In the genomic region with DNA sequence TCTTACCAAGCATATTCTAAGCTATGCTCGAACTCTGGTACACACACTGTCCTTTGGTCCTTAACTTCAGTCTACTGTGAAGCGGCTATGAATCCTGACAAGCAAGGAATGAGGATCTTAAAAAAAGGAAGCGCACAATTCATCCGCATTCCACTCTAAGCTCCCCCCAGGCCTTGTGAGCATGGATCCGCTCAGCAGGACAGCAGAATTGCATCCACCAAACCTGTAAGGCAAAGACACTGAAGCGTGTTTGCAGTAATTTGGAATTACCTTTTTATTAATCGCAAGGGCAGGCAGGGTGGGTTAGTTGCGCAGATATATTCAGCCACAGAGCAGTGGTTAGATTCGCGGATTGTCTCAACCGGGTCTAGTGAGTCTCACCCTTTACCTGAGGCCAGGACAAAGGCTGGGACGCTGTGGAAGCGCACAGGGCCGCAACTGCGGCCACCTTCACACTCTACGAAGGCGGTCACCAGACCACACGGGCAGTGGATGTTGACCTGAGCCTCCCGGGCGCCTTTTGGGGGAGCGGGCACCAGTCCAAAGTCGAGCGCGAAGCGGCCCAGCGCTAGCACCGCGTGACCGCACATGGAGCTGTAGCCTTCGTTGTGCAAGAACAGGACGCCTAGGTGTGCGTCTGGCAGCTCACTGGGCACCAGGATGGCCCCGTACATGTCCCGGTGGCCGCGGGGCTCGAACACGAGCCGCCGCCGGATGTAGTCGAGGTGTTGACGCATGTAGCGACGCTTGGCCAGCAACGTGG, we compare ENCODE assay signal across 8 mouse cellular contexts. TPM values are rescaled to one million over a fixed set of nuclear protein-coding genes. Genes with fewer than 3 reads are reported as not detected.
DNase-seq lines count a peak whose midpoint lies in the region; ATAC-seq lines count a peak whose summit lies in the region.

No protein-coding gene starts in this region.

- H3K27me3 ChIP-seq in hindbrain, embryonic 14.5 days (ENCODE audit: control insufficient read depth, insufficient read depth, low read length), result no peaks in the 10 kb centered on the region
- H3K27me3 ChIP-seq in limb, embryonic 15.5 days, result no peaks in the 10 kb centered on the region
- H3K27me3 ChIP-seq in neural tube, embryonic 13.5 days, result no peaks in the 10 kb centered on the region

- H3K4me2 ChIP-seq in hindbrain, embryonic 14.5 days (replicated peaks), result peak overlapping the region; percentile 80
- H3K4me2 ChIP-seq in limb, embryonic 15.5 days, result peak overlapping the region; percentile 92
- H3K4me2 ChIP-seq in neural tube, embryonic 13.5 days, result peak overlapping the region; percentile 84

- H3K9ac ChIP-seq in hindbrain, embryonic 14.5 days, result peak overlapping the region; percentile 70
- H3K9ac ChIP-seq in limb, embryonic 15.5 days, result peak overlapping the region; percentile 44
- H3K9ac ChIP-seq in neural tube, embryonic 13.5 days, result peak overlapping the region; percentile 81

- H3K4me1 ChIP-seq in hindbrain, embryonic 14.5 days (replicated peaks; ENCODE audit: control insufficient read depth, insufficient read depth, low read length), result peaks cover 33% of the 10 kb centered on the region
- H3K4me1 ChIP-seq in limb, embryonic 15.5 days, result peaks cover 34% of the 10 kb centered on the region
- H3K4me1 ChIP-seq in neural tube, embryonic 13.5 days (replicated peaks), result peaks cover 45% of the 10 kb centered on the region

- no peaks in the 10 kb centered on the region for H3K36me3 ChIP-seq in hindbrain, embryonic 14.5 days (replicated peaks; ENCODE audit: control insufficient read depth, insufficient read depth)
- no peaks in the 10 kb centered on the region for H3K36me3 ChIP-seq in limb, embryonic 15.5 days
- H3K36me3 ChIP-seq in neural tube, embryonic 13.5 days, result no peaks in the 10 kb centered on the region

- WGBS in hindbrain, embryonic 14.5 days, result 5% methylated on average over 43 of the region's 46 CpGs
- 5% methylated on average over 46 of the region's 46 CpGs for WGBS in limb, embryonic 15.5 days
- WGBS in neural tube, embryonic 13.5 days, result 3% methylated on average over 46 of the region's 46 CpGs

- peak; percentile 81 for DNase-seq in adrenal gland, adult 2 months
- no peak for DNase-seq in adrenal gland, adult (ENCODE audit: inconsistent age in 2 of 2, low spot score in 1 of 2)
- DNase-seq in 3134 (ENCODE audit: extremely low read depth, insufficient read length, low spot score), result peak; percentile 87
- DNase-seq in embryo, embryonic 11.5 days (ENCODE audit: low read depth, low spot score), result peak; percentile 27
- peak; percentile 50 for DNase-seq in hindbrain, embryonic 14.5 days (ENCODE audit: low spot score)
- DNase-seq in T-cell, adult 2 months (ENCODE audit: low spot score), result no peak

- peak overlapping the region; percentile 67 for H3K4me3 ChIP-seq in hindbrain, embryonic 14.5 days (replicated peaks; ENCODE audit: low read length)
- peak overlapping the region; percentile 80 for H3K4me3 ChIP-seq in limb, embryonic 15.5 days
- peak overlapping the region; percentile 64 for H3K4me3 ChIP-seq in neural tube, embryonic 13.5 days

- no peaks in the 10 kb centered on the region for H3K9me3 ChIP-seq in hindbrain, embryonic 14.5 days (ENCODE audit: control insufficient read depth, low read length)
- H3K9me3 ChIP-seq in limb, embryonic 15.5 days, result no peaks in the 10 kb centered on the region
- H3K9me3 ChIP-seq in neural tube, embryonic 13.5 days, result no peaks in the 10 kb centered on the region

- peak; percentile 9 for ATAC-seq in hindbrain, embryonic 14.5 days (ENCODE audit: low FRiP score)
- ATAC-seq in limb, embryonic 15.5 days (ENCODE audit: insufficient number of reproducible peaks, low FRiP score, low TSS enrichment, low read depth), result no peak
- ATAC-seq in neural tube, embryonic 13.5 days (ENCODE audit: low read depth), result peak; percentile 13

- H3K27ac ChIP-seq in hindbrain, embryonic 14.5 days, result peak overlapping the region; percentile 83
- H3K27ac ChIP-seq in limb, embryonic 15.5 days, result peak overlapping the region; percentile 82
- H3K27ac ChIP-seq in neural tube, embryonic 13.5 days (replicated peaks), result peak overlapping the region; percentile 90

RNA-seq across cellular contexts. Expression of gene L3hypdh, which starts 0.8 kb away (rescaled TPM):
- 10 to 100 TPM; 15.3 to 18.9 TPM for total RNA-seq in adrenal gland, adult 2 months (2021)
- 103 and 106 TPM in 2 replicates for polyA plus RNA-seq in adrenal gland, adult 2 months (2012; rRNA removed)
- 12.6 and 13.7 TPM in 2 replicates for polyA plus RNA-seq in hindbrain, embryonic 14.5 days (2014; fragmentation: Nextera tagmentation; extraction: Ambion mirVana)
- 19.6 and 19.9 TPM in 2 replicates for polyA plus RNA-seq in limb, embryonic 15.5 days (2015; fragmentation: Nextera tagmentation; extraction: Ambion mirVana)
- 10.0 and 13.8 TPM in 2 replicates for polyA plus RNA-seq in neural tube, embryonic 13.5 days (2015; fragmentation: Nextera tagmentation; extraction: Ambion mirVana)

RNA-seq across cellular contexts. Expression of gene Jkamp, which starts 0.9 kb away (rescaled TPM):
- total RNA-seq in adrenal gland, adult 2 months (2021), result 10 to 100 TPM; 48.0 to 49.0 TPM
- 92.1 and 92.2 TPM in 2 replicates for polyA plus RNA-seq in adrenal gland, adult 2 months (2012; rRNA removed)
- polyA plus RNA-seq in hindbrain, embryonic 14.5 days (2014; fragmentation: Nextera tagmentation; extraction: Ambion mirVana), result 86.6 and 101 TPM in 2 replicates
- polyA plus RNA-seq in limb, embryonic 15.5 days (2015; fragmentation: Nextera tagmentation; extraction: Ambion mirVana), result 74.5 and 74.7 TPM in 2 replicates
- 140 and 160 TPM in 2 replicates for polyA plus RNA-seq in neural tube, embryonic 13.5 days (2015; fragmentation: Nextera tagmentation; extraction: Ambion mirVana)

RNA-seq across cellular contexts. Expression of gene Gpr135, which starts 13.5 kb away (rescaled TPM):
- 1 to 10 TPM; 2.6 to 2.7 TPM for total RNA-seq in adrenal gland, adult 2 months (2021)
- polyA plus RNA-seq in adrenal gland, adult 2 months (2012; rRNA removed), result 14.1 and 16.2 TPM in 2 replicates
- polyA plus RNA-seq in hindbrain, embryonic 14.5 days (2014; fragmentation: Nextera tagmentation; extraction: Ambion mirVana), result 7.3 and 9.4 TPM in 2 replicates
- polyA plus RNA-seq in limb, embryonic 15.5 days (2015; fragmentation: Nextera tagmentation; extraction: Ambion mirVana), result 0.76 and 0.87 TPM in 2 replicates
- polyA plus RNA-seq in neural tube, embryonic 13.5 days (2015; fragmentation: Nextera tagmentation; extraction: Ambion mirVana), result 2.9 and 3.3 TPM in 2 replicates

Comparison
In these comparisons a context has a peak if more than half of its experiments do, and no peak if none do; other contexts are left out.
1. DNase-seq: peak in adrenal gland, adult 2 months (single experiment), 3134 (single experiment), embryo, embryonic 11.5 days (single experiment) and hindbrain, embryonic 14.5 days (single experiment); none in adrenal gland, adult (0 of 2) and T-cell, adult 2 months (single experiment).
2. Peak in every context shown above with its lines, with median percentiles within 50 percentile points of each other: H3K27ac ChIP-seq, H3K4me2 ChIP-seq, H3K4me3 ChIP-seq and H3K9ac ChIP-seq.